Mouse (Mus musculus): ENCODE measurements around the gene Mfge8.

The Mfge8 gene

DNA sequence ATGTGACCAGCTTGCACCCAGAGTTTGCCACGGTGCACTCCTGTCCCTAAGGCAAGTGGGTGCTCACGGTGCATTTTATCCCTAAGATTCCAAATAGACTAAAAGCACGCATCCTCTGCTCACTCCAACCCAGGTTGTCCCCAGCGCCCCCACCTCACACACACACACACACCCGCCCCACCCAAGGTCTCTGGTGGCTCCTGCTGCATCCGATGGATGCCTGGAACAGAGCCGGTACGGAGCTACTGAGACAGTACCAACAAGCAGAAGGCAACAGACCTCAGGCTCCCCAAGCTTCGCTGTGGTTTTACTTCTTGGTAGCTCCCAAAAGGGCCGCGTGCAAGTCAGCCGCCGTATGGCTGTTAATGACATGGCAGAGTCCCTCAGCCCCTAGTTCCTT is 18.5 kb downstream of the Mfge8 start:
- no peak for DNase-seq (ENCODE audit: low spot score in 2 of 2)

GRCm38 (mm10) chr7:79129883-79130282 is 19.0 kb downstream of the Mfge8 start:
- DNase-seq (ENCODE audit: low spot score in 2 of 2): no peak

GRCm38 (mm10) chr7:79123465-79123864 is 25.4 kb downstream of the Mfge8 start:
- DNase-seq (ENCODE audit: low spot score in 2 of 2): no peak

DNA sequence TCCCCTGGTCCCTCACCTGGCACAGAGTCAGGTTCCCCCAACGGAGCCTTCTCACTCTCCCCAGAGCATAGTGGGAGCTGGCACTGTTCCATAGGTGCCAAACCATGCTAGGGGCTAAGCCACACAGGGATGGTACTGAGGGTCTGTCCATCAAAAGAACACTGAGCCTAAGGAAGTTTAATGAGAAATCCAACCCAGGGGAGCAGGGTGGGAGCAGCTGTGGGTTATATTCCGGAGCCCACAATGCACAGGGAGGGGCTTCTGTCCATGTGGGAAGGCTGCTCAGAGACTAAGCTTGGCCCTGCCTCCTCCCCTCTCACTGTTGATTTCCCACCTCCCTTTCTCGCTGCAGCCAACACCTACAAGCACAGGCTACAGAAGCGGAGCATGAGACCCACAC is 35.0 kb downstream of the Mfge8 start:
- no peak for DNase-seq (ENCODE audit: low spot score in 2 of 2)

- DNase-seq (ENCODE audit: low spot score in 2 of 2): no peak
These were observed 52.4 kb downstream of the Mfge8 start for GRCm38 (mm10) chr7:79096492-79096891.

- no peak for DNase-seq (ENCODE audit: low spot score in 2 of 2)
These were observed 59.7 kb downstream of the Mfge8 start for GRCm38 (mm10) chr7:79089111-79089510.

Data from urinary bladder, adult 18-20 months (tissue).